Mouse (Mus musculus) 416B (cell line): Measurements from ENCODE around the gene Scn3a.
"Not testable (repeated sequence)": the region's sequence is repeated elsewhere in the genome, so short reads cannot be mapped to it uniquely, and the experiment has no call there.

Experiments used
- DNase-seq: peaks from one replicate; pipeline ENCODE4 v3.0.0; 2011; ENCODE audit warnings: low read depth

Gene Scn3a

DNA sequence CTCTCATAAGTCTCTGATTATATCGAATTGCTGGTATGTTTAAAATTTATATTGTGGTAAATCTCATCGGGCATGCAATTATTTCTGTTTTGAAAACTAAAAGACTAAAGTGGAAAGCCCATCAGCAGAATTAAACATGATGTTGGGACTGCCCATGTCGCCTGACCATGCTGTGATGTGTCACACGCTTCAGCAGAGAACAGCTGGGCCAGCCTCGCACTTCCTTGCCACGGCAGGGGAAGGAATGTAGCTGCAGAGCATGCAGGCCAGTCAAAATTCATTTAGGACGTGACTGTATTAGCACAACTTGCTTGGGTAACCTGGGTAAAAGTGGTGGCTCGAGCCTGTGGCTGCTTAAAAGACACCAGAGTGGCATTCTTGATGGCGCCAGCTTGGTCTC lies 77.0 kb downstream of the Scn3a start:
- no peak for DNase-seq

DNA sequence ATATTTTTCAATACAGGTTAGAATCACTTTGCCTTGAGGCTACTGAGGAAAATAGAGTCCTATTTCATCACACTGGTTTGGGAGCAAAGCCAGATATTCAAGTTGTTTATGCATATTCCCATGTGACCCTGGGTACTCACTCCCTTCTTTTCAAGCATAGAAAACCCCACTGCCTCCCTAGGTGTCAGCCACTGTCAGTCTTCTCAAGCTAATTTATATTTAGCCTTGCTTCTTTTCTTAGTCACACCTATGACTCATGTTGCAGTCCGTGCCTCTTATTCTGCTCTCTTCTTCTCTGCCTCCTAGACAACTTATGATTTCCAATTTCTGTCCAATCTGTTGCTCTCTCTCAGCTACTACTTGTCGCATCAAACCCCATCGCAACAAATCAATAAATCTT lies 84.0 kb downstream of the Scn3a start:
- DNase-seq, result peak; percentile 4

- peak; percentile 6 for DNase-seq
Measured at GRCm38 (mm10) chr2:65481007-65481672, 86.3 kb downstream of the Scn3a start.

DNA sequence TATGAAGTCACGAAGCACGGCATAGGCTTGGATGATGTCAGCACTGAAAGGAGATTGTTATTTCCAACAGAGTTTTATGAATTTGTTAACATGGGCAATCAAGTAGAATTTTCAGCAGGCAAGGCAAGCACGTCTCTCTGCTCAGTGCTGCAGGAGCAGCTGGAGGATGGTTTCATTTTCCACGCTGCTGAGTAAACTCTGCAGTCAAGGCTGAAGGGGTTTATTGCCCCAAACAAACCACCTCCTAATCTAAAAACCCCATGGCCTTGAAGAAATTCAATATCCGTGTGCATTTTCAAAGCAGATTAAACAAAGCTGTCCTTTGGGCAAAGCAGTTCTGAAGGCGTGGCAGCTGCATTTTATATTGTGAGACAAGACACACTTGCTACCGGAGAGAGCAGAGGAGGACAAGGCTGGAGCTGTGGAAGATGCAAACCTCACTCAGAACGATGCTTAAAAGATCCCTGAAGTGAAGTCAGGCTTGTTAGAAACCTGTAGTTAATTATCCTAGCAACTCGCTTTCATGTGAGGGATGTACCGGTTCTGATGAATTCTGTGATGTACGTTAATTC lies 96.0 kb downstream of the Scn3a start:
- no peak for DNase-seq

- no peak for DNase-seq
Measured at GRCm38 (mm10) chr2:65465694-65466093, 101.7 kb downstream of the Scn3a start.

DNA sequence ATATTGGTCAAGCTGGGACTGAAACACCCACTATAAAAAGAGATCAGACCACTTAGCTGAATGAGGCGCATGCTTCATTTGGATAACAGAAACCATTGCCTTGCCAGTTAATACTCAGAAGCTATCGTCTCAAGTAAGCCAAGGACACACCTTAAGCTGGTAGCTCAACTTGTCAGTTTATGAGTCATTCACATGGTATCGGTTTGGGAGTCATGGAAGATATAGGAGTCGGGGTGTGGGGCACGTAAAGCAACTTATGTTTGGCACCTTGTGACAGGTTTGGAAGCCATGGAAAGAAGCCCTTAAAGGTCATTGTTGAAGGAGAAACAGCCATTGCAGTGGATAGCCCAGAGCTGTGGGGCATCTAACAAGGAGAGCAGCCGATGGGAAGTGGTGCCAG lies 113.7 kb downstream of the Scn3a start:
- DNase-seq, result no peak

DNA sequence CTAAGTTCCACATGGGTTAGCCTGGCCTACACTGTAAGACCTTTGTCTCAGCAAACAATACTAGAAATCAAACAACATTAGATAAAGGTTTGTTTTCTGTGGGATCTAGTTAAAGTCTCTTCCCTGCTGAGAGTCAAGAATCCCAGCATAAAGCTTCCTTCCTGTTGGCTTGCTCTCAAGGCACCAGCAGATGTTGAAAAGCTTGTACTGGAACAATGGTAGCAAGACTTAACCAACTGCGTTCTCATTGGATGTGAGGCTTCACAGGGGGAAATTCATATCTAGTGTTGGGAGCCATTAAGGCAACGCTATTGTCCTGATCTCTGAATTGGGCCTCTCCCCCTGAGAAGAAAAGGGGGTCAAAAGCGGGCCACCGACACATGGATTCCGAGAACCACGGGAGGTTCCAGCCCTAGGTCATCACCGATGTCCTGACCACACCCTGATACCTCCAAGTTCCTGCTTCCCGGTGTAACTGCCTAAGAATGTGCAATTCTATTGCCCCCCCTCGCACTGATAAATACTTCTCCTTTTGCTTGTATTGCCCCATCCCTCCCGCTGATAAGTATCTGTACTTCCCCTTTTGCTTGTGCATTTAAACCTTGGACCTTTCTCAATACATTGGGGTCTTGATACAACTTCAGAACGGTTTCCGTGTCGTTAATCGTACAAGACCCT lies 115.9 kb downstream of the Scn3a start:
- not testable (repeated sequence) for DNase-seq

DNA sequence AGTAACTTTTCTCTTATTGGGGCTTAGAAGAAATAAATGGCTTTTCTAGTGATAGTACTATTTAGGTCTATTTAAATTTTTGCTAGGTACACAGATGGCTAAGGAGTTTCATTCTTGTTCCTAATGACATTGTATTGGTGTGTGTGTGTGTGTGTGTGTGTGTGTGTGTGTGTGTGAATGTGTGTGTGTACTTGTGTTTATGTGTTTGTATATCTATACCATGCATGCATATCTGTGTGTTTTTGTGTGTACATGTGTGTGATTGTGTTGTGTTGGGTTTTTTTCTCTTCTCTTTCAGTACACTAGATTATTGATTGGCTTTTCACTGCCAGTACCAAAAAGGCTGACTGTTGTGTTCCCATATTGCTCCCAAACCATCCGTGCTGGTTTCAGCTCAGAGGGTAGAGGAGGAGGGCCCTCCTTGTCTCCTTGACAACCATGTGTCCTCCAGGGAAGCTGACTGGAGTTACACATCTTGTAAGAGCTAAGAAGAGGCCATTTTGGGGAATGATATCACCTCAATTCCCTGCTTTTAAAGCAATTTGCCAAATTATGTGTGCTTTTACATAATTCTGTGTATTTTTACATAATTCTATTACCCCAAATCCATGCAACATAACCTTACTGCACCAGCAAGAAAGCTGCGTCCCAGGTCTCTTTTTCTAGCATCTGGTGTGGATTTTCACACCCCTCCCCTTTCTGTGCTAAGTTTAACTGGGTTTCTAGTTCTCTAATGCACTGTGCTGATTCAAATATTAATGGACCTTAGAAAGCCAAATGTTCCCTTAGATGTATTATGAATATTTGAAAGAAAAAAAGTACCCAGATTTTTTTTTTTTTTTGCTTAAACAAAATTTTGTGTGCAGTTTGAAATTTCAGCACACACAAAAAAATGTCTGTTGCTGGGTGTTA lies 116.7 kb downstream of the Scn3a start:
- DNase-seq, result no peak

GRCm38 (mm10) chr2:65449126-65449828 lies 118.2 kb downstream of the Scn3a start:
- DNase-seq, result no peak

GRCm38 (mm10) chr2:65443082-65443481 lies 124.3 kb downstream of the Scn3a start:
- no peak for DNase-seq

DNA sequence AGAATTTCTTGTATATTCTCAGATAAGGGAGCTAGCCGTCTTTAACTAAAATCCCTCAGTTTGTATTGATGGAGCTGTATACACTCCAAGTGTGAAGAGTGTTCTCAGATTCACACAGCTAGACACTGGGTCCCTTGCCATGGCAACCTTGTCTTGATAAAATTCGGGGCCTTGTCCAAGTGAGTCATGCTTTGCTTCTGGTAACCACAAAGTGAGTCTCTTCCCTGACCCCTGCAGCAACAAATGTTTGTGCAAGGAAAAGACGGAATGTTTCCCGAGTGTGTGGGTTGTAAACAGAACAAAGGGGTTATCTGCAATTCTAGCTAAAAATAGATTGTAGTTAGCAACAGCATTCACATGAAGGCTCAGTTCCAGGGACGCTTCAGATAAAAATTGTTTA lies 125.9 kb downstream of the Scn3a start:
- no peak for DNase-seq

- no peak for DNase-seq
Measured at GRCm38 (mm10) chr2:65441110-65441509, 126.3 kb downstream of the Scn3a start.

GRCm38 (mm10) chr2:65436917-65437316 lies 130.5 kb downstream of the Scn3a start:
- DNase-seq, result no peak

DNA sequence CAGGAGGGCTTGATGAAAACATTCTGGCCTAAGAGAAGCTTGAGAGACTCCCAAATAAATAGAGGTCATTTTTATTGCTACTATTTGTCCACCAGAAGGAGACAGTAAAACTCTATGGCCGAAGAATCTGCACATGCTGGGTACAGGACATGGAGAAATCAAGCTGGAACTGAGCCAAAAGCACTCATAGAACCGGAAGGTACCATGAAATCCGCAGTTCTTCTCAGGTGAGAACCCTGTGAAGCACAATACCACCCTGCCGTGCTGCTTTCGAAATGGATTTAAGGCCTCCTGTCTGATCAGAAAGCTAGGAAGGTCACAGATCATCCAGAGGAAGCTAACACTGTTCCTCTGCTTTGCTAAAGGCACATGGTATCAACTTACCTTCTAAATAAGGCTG lies 143.9 kb downstream of the Scn3a start:
- DNase-seq, result peak; percentile 3

DNA sequence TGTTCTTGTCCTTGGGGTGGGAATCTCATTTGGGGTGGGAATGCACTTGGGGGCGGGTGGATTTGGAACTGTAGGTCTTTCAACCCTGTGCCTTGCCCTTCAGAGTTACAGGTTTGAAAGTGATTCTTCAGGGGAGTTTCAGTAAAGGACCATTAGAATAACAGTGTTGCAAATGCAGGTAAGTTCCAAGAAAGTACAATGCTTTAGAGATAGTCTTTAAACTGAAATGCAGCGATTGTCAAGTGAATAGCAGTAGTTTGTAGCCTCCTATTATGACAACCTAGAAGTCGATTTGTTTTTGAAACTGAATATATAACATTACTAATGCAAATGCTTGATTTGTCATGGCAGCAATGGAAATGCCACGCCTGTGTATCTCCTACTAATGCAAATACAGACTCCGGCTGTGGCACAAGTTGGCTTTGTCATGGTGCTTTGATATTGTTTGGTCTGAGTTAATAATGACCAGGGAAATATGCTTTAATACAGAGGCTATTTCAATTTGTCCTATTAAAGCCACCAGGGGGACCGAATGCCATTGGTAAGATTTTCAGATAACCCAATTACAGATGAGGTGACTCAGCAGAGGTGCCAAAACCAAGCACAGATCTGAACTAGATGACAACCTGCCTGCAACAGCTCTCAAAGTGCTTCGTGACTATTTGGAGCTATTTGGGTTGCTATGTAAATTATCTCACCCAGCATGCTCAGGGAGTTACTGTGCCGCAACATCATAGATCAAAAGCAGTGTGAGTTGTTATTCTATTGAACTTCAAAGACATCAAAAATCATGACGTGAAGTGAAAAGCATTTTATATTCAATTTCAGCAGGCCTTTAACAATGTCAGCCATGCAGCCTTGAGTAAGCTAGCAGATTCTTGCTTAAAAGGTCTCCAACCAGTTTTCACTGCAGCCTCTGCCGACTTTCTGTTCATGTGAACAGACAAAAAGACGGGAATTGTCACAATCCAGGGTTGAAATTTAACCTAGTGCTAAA lies 145.9 kb downstream of the Scn3a start:
- DNase-seq, result no peak

GRCm38 (mm10) chr2:65418608-65419007 lies 148.8 kb downstream of the Scn3a start:
- DNase-seq, result no peak

GRCm38 (mm10) chr2:65416535-65416934 lies 150.9 kb downstream of the Scn3a start:
- no peak for DNase-seq

DNA sequence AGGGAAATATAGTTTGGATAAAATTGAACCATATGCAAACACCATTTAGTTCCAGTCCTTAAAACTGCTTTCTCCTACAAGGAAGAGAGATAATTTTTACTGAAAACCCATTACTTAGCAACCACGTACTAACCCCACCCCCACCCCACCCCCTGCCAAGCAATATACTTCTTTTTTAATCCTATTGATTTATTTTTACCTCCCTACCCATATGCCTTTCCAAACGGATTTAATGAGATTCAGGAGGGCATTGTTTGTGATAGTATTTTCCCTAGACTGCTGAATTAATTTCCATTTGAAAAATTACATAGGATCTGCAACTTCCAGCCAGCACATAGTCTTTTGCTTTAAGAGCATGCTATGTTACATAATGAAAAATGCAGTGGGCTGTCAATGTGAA lies 152.1 kb downstream of the Scn3a start:
- no peak for DNase-seq

GRCm38 (mm10) chr2:65414806-65415281 lies 152.6 kb downstream of the Scn3a start:
- DNase-seq, result no peak

GRCm38 (mm10) chr2:65414237-65414636 lies 153.2 kb downstream of the Scn3a start:
- DNase-seq, result peak; percentile 47
